Mouse (Mus musculus): ENCODE data around the gene Snx30. TPM values are rescaled to one million over a fixed set of nuclear protein-coding genes. Genes with fewer than 3 reads are reported as not detected.

Snx30 gene
- total and polyA plus RNA-seq, 3 experiments: 4.2 to 8.6 TPM; not detected in 1

- DNase-seq (ENCODE audit: low read depth, low spot score): no peak
- Histone ChIP-seq H3K9me3 (replicated peaks; ENCODE audit: insufficient read depth, low read length) (no peaks in the 10 kb centered on the region), H3K4me3 (ENCODE audit: control insufficient read depth in 1 of 2, insufficient read depth in 1 of 2, low read depth in 2 of 2, low read length in 2 of 2) (no peak overlapping the region), H3K79me2 (ENCODE audit: control insufficient read depth, insufficient read depth, low read length, poor library complexity) (no peaks in the 10 kb centered on the region), H3K9ac (ENCODE audit: control insufficient read depth, low read depth, low read length, poor library complexity, severe bottlenecking) (no peak overlapping the region), H3K27me3 (ENCODE audit: control insufficient read depth in 1 of 2, insufficient read depth in 2 of 2, low read length in 2 of 2) (no peaks in the 10 kb centered on the region), H3K27ac (ENCODE audit: control insufficient read depth, low read depth, low read length) (no peak overlapping the region), H3K4me1 (ENCODE audit: control insufficient read depth in 1 of 2, insufficient read depth in 2 of 2, low read length in 2 of 2) (no peaks in the 10 kb centered on the region), H3K36me3 (ENCODE audit: control insufficient read depth in 1 of 2, insufficient read depth in 2 of 2, low read length in 2 of 2) (no peaks in the 10 kb centered on the region)
- TF ChIP-seq ELF1 (IDR thresholded peaks at IDR 0.05; ENCODE audit: low read depth, low read length): no peak
- TF ChIP-seq UBTF (IDR thresholded peaks at IDR 0.05; ENCODE audit: borderline replicate concordance, insufficient read depth, low read depth, low read length): no peak
- TF ChIP-seq TAL1 (IDR thresholded peaks at IDR 0.05; ENCODE audit: low read length): no peak
These were observed 32.0 kb downstream of the Snx30 start for GRCm38 (mm10) chr4:59837659-59838058.

DNA sequence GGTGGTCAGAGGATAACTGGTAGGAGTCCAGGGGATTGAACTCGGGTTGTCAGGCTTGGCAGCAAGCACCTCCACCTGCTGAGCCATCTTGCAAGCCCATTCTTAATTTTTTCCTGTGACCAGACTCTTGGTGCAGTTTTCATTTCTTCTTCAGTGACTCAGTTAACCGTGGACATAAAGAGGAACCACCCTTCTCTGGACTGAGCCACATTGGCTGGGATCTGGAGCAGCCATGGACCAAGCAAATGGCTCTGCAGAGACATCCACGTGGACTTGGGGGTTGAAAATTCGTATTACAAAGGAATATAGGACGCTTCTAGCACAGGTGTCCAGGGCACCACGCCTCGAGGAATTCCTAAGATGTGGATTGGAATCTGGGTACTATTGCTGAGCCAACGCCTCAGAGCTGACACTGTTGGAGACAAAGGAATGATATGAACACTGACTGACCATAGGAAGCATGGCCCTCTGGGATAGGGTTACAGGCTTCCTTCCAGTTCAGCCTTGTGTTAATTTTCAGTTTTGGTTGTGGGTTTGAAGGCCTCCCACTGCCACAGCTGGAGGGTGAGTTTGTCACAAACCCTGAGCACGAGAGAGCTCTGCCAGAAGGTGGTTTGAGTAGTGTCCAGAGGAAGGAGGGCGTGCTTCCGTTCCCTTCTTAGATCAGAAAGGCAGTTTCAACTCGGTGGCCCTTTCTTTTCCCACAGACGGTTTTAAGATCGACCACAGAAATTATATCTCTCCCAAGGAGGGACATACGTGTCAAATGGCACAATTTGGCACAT is 39.0 kb downstream of the Snx30 start:
- no peaks in the 10 kb centered on the region for H3K9me3 ChIP-seq (replicated peaks; ENCODE audit: insufficient read depth, low read length)
- H3K27me3 ChIP-seq (ENCODE audit: control insufficient read depth in 1 of 2, insufficient read depth in 2 of 2, low read length in 2 of 2): no peaks in the 10 kb centered on the region
- H3K36me3 ChIP-seq (ENCODE audit: control insufficient read depth in 1 of 2, insufficient read depth in 2 of 2, low read length in 2 of 2): no peaks in the 10 kb centered on the region
- no peak overlapping the region for H3K4me3 ChIP-seq (ENCODE audit: control insufficient read depth in 1 of 2, insufficient read depth in 1 of 2, low read depth in 2 of 2, low read length in 2 of 2)
- no peaks in the 10 kb centered on the region for H3K4me1 ChIP-seq (ENCODE audit: control insufficient read depth in 1 of 2, insufficient read depth in 2 of 2, low read length in 2 of 2)
- H3K79me2 ChIP-seq (ENCODE audit: control insufficient read depth, insufficient read depth, low read length, poor library complexity): no peaks in the 10 kb centered on the region
- TF ChIP-seq RAD21 (IDR thresholded peaks at IDR 0.05; ENCODE audit: low read depth, low read length) (no peak), NELFE (IDR thresholded peaks at IDR 0.05; ENCODE audit: low read depth, low read length) (no peak), SMC3 (IDR thresholded peaks at IDR 0.05; ENCODE audit: low read depth, low read length) (no peak), CHD2 (IDR thresholded peaks at IDR 0.05; ENCODE audit: low read length) (no peak), TBP (IDR thresholded peaks at IDR 0.05; ENCODE audit: low read depth, low read length) (no peak)
- H3K27ac ChIP-seq (ENCODE audit: control insufficient read depth, low read depth, low read length): no peak overlapping the region
- no peak for DNase-seq (ENCODE audit: low read depth, low spot score)
- H3K9ac ChIP-seq (ENCODE audit: control insufficient read depth, low read depth, low read length, poor library complexity, severe bottlenecking): no peak overlapping the region

- TF ChIP-seq NRF1 (IDR thresholded peaks at IDR 0.05; ENCODE audit: insufficient read depth, low read depth, low read length, poor library complexity, severe bottlenecking) (no peak), CTCF (IDR thresholded peaks at IDR 0.05 in 2 of 3, conservative IDR thresholded peaks at IDR 0.05 in 1 of 3; ENCODE audit: control insufficient read depth in 1 of 3, insufficient read depth in 1 of 3, low read depth in 2 of 3, low read length in 3 of 3, poor library complexity in 1 of 3, severe bottlenecking in 1 of 3) (no peak), RCOR1 (IDR thresholded peaks at IDR 0.05; ENCODE audit: low read depth, low read length) (no peak), RAD21 (IDR thresholded peaks at IDR 0.05; ENCODE audit: low read depth, low read length) (no peak)
- no peak for DNase-seq (ENCODE audit: low read depth, low spot score)
- H3K27ac ChIP-seq (ENCODE audit: control insufficient read depth, low read depth, low read length): no peak overlapping the region
- no peaks in the 10 kb centered on the region for H3K4me1 ChIP-seq (ENCODE audit: control insufficient read depth in 1 of 2, insufficient read depth in 2 of 2, low read length in 2 of 2)
- no peak overlapping the region for H3K4me3 ChIP-seq (ENCODE audit: control insufficient read depth in 1 of 2, insufficient read depth in 1 of 2, low read depth in 2 of 2, low read length in 2 of 2)
- H3K36me3 ChIP-seq (ENCODE audit: control insufficient read depth in 1 of 2, insufficient read depth in 2 of 2, low read length in 2 of 2): no peaks in the 10 kb centered on the region
- H3K27me3 ChIP-seq (ENCODE audit: control insufficient read depth in 1 of 2, insufficient read depth in 2 of 2, low read length in 2 of 2): no peaks in the 10 kb centered on the region
- H3K9ac ChIP-seq (ENCODE audit: control insufficient read depth, low read depth, low read length, poor library complexity, severe bottlenecking): no peak overlapping the region
- H3K79me2 ChIP-seq (ENCODE audit: control insufficient read depth, insufficient read depth, low read length, poor library complexity): no peaks in the 10 kb centered on the region
- H3K9me3 ChIP-seq (replicated peaks; ENCODE audit: insufficient read depth, low read length): no peaks in the 10 kb centered on the region
These were observed 39.6 kb downstream of the Snx30 start for GRCm38 (mm10) chr4:59845245-59845637.

Measured in MEL (cell line).